8 mouse cellular contexts compared by ENCODE assay signal in the genomic region with DNA sequence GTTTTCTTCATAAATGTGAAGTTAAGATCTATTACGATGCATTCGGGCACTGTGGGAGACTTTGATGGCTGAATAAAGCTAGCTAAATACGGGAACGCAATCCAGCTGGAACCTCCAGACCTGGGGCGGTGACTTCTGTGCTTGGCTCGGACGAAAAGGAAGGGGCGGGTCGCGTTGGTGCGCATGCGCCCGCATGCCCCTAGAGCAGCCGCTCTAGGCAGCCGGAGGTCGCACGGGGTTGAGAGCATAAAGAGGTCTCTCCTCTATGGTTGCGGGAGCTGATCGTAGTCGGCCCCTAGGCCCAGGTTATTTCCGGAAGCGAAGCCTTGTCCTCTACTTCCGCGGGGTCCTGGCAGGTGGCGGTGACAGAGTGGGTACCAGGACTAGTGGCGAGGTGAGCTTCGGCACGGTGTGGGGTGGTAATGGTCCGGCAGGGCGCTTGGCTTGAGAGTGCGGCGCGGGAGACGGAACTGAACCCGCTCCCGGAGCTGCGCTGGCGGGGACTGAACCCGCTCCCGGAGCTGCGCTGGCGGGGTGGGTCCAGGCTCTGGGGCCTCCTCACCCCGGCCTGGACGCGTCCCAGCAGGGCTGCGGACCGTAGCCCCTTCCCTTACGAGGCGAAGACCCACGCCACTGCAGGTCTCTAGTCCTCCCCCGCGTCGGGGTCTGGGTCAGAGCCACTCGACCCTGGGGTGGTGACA. TPM values are rescaled to one million over a fixed set of nuclear protein-coding genes. Genes with fewer than 3 reads are reported as not detected.
DNase-seq lines count a peak whose midpoint lies in the region; ATAC-seq and TF ChIP-seq lines count a peak whose summit lies in the region.

A gene (plus strand): TSS at position 174 of the 701 bp plus-strand sequence.
A gene (plus strand): TSS at position 245 of the 701 bp plus-strand sequence.

- peak; percentile 70 for ATAC-seq in CD4-positive, CD25-positive, alpha-beta regulatory T cell, adult 4 months
- ATAC-seq in heart, embryonic 15.5 days (replicated peaks; ENCODE audit: insufficient number of reproducible peaks, insufficient read depth, low FRiP score, low read depth), result peak; percentile 94
- peak; percentile 82 for ATAC-seq in liver, embryonic 14.5 days (ENCODE audit: insufficient read depth)
- ATAC-seq in neural tube, embryonic 11.5 days (ENCODE audit: insufficient read depth, low FRiP score, low TSS enrichment), result peak; percentile 92
- peak; percentile 89 for ATAC-seq in stomach, postnatal 0 days (ENCODE audit: low FRiP score, low TSS enrichment)

- H3K27me3 ChIP-seq in heart, embryonic 15.5 days, result no peaks in the 10 kb centered on the region
- no peaks in the 10 kb centered on the region for H3K27me3 ChIP-seq in liver, embryonic 14.5 days (ENCODE audit: control insufficient read depth, insufficient read depth, low read length)
- H3K27me3 ChIP-seq in neural tube, embryonic 11.5 days (ENCODE audit: control insufficient read depth, insufficient read depth, low read length), result no peaks in the 10 kb centered on the region
- H3K27me3 ChIP-seq in stomach, postnatal 0 days (ENCODE audit: control insufficient read depth, insufficient read depth, low read length), result no peaks in the 10 kb centered on the region

- peaks cover 24% of the 10 kb centered on the region for H3K4me1 ChIP-seq in heart, embryonic 15.5 days (replicated peaks)
- peaks cover 22 to 28% of the 10 kb centered on the region in 2 experiments for H3K4me1 ChIP-seq in liver, embryonic 14.5 days (replicated peaks; ENCODE audit: control insufficient read depth in 2 of 2, insufficient read depth in 2 of 2, low read length in 1 of 2)
- H3K4me1 ChIP-seq in neural tube, embryonic 11.5 days (ENCODE audit: control insufficient read depth, insufficient read depth, low read length), result peaks cover 5% of the 10 kb centered on the region
- no peaks in the 10 kb centered on the region; the same call in 1 of the 2 replicates for H3K4me1 ChIP-seq in stomach, postnatal 0 days (replicated peaks; ENCODE audit: control insufficient read depth, insufficient read depth)

- TF ChIP-seq CTCF in liver, embryonic 14.5 days (IDR thresholded peaks at IDR 0.05; ENCODE audit: low read depth), result peak; percentile 15; the same call in 1 of the 2 replicates
- 0 out of 2 replicates have a peak, but pooled peaks have one; percentile 7 for TF ChIP-seq CTCF in stomach, postnatal 0 days (IDR thresholded peaks at IDR 0.05; ENCODE audit: low read depth)

- TF ChIP-seq EP300 in liver, embryonic 14.5 days (IDR thresholded peaks at IDR 0.05; ENCODE audit: low read depth), result no peak
- TF ChIP-seq EP300 in stomach, postnatal 0 days (optimal IDR thresholded peaks at IDR 0.05), result no peak

- under 1% methylated on average over 54 of the region's 54 CpGs for WGBS in heart, embryonic 15.5 days
- under 1% methylated on average over 54 of the region's 54 CpGs for WGBS in liver, embryonic 14.5 days (ENCODE audit: insufficient replicate concordance)
- under 1% methylated on average over 54 of the region's 54 CpGs for WGBS in neural tube, embryonic 11.5 days
- 0% methylated on average over 54 of the region's 54 CpGs for WGBS in stomach, postnatal 0 days

- H3K9ac ChIP-seq in heart, embryonic 15.5 days, result peak within 1 kb of the TSS; percentile 96
- H3K9ac ChIP-seq in liver, embryonic 14.5 days (replicated peaks), result peak within 1 kb of the TSS; percentile 83
- H3K9ac ChIP-seq in neural tube, embryonic 11.5 days (ENCODE audit: low read length), result peak within 1 kb of the TSS; percentile 92
- peak within 1 kb of the TSS; percentile 93 for H3K9ac ChIP-seq in stomach, postnatal 0 days (ENCODE audit: low read length)

- H3K4me3 ChIP-seq in heart, embryonic 15.5 days, result peak within 1 kb of the TSS; percentile 95
- peak within 1 kb of the TSS; percentile 79 to 96 for H3K4me3 ChIP-seq in liver, embryonic 14.5 days (ENCODE audit: insufficient read depth in 1 of 2, low read depth in 2 of 2, low read length in 2 of 2)
- H3K4me3 ChIP-seq in neural tube, embryonic 11.5 days (ENCODE audit: low read depth, low read length), result peak within 1 kb of the TSS; percentile 94
- peak within 1 kb of the TSS; percentile 95 for H3K4me3 ChIP-seq in stomach, postnatal 0 days (ENCODE audit: low read depth, low read length)

- DNase-seq in c-Kit-negative CD71-positive TER-119-positive erythroid progenitor cells, embryonic 14.5 days (ENCODE audit: low read depth, low spot score), result peak; percentile 76
- DNase-seq in fibroblast of lung, adult 2 months (ENCODE audit: low read depth), result peak; percentile 87
- peak; percentile 92 to 97 for DNase-seq in kidney, postnatal 25 days
- peak; percentile 82 to 84 (median 83) for DNase-seq in liver, embryonic 14.5 days (ENCODE audit: low read depth in 3 of 3, low spot score in 3 of 3)
- peak; percentile 95 for DNase-seq in neural tube, embryonic 11.5 days (ENCODE audit: low spot score)
- peak; percentile 94 for DNase-seq in stomach, postnatal 0 days (ENCODE audit: low spot score)

- H3K4me2 ChIP-seq in heart, embryonic 15.5 days, result peak within 1 kb of the TSS; percentile 65
- peak within 1 kb of the TSS; percentile 88 for H3K4me2 ChIP-seq in liver, embryonic 14.5 days (ENCODE audit: low read depth)
- H3K4me2 ChIP-seq in neural tube, embryonic 11.5 days (ENCODE audit: low read depth), result peak within 1 kb of the TSS; percentile 62
- H3K4me2 ChIP-seq in stomach, postnatal 0 days (replicated peaks; ENCODE audit: low read depth), result peak within 1 kb of the TSS; percentile 78

- H3K36me3 ChIP-seq in heart, embryonic 15.5 days, result peaks cover 3% of the 10 kb centered on the region; the same call in 1 of the 2 replicates
- no peaks in the 10 kb centered on the region for H3K36me3 ChIP-seq in liver, embryonic 14.5 days (replicated peaks; ENCODE audit: control insufficient read depth, insufficient read depth, low read depth)
- no peaks in the 10 kb centered on the region for H3K36me3 ChIP-seq in neural tube, embryonic 11.5 days (ENCODE audit: control insufficient read depth, insufficient read depth, low read length)
- peaks cover under 1% of the 10 kb centered on the region; the same call in 1 of the 2 replicates for H3K36me3 ChIP-seq in stomach, postnatal 0 days (ENCODE audit: control insufficient read depth, insufficient read depth, low read length)

- peak within 1 kb of the TSS; percentile 89 for H3K27ac ChIP-seq in heart, embryonic 15.5 days
- H3K27ac ChIP-seq in liver, embryonic 14.5 days, result peak within 1 kb of the TSS; percentile 85
- H3K27ac ChIP-seq in neural tube, embryonic 11.5 days (ENCODE audit: low read depth, low read length), result peak within 1 kb of the TSS; percentile 58; the same call in 1 of the 2 replicates
- peak within 1 kb of the TSS; percentile 94 for H3K27ac ChIP-seq in stomach, postnatal 0 days (replicated peaks)

- no peaks in the 10 kb centered on the region for H3K9me3 ChIP-seq in heart, embryonic 15.5 days (replicated peaks)
- H3K9me3 ChIP-seq in liver, embryonic 14.5 days (ENCODE audit: control insufficient read depth, low read length), result no peaks in the 10 kb centered on the region
- H3K9me3 ChIP-seq in neural tube, embryonic 11.5 days (ENCODE audit: control insufficient read depth, low read length), result no peaks in the 10 kb centered on the region
- H3K9me3 ChIP-seq in stomach, postnatal 0 days (ENCODE audit: control insufficient read depth, low read length), result no peaks in the 10 kb centered on the region

RNA-seq across cellular contexts. Expression of the first gene that starts in this region (rescaled TPM):
- 10 to 100 TPM; 60.0 to 64.7 TPM for polyA plus RNA-seq in CD4-positive, CD25-positive, alpha-beta regulatory T cell, adult 4 months (2017; shearing (Covaris generic))
- polyA plus RNA-seq in heart, embryonic 15.5 days (2015; fragmentation: Nextera tagmentation; extraction: Ambion mirVana), result 33.8 and 38.8 TPM in 2 replicates
- 7.4 and 11.0 TPM in 2 replicates for polyA plus RNA-seq in liver, embryonic 14.5 days (2012; rRNA removed)
- 9.6 and 10.3 TPM in 2 replicates for polyA plus RNA-seq in liver, embryonic 14.5 days (2014; fragmentation: Nextera tagmentation; extraction: Ambion mirVana)
- polyA plus RNA-seq in neural tube, embryonic 11.5 days (2014; fragmentation: Nextera tagmentation; extraction: Ambion mirVana), result 43.2 and 44.5 TPM in 2 replicates
- 21.5 and 22.0 TPM in 2 replicates for polyA plus RNA-seq in stomach, postnatal 0 days (2015; fragmentation: Nextera tagmentation; extraction: Ambion mirVana)

RNA-seq across cellular contexts. Expression of the second gene that starts in this region (rescaled TPM):
- polyA plus RNA-seq in CD4-positive, CD25-positive, alpha-beta regulatory T cell, adult 4 months (2017; shearing (Covaris generic)), result 1 to 10 TPM; 7.3 to 7.5 TPM
- 2.8 and 3.6 TPM in 2 replicates for polyA plus RNA-seq in heart, embryonic 15.5 days (2015; fragmentation: Nextera tagmentation; extraction: Ambion mirVana)
- 1.3 and 1.7 TPM in 2 replicates for polyA plus RNA-seq in liver, embryonic 14.5 days (2012; rRNA removed)
- polyA plus RNA-seq in liver, embryonic 14.5 days (2014; fragmentation: Nextera tagmentation; extraction: Ambion mirVana), result 2.2 and 2.3 TPM in 2 replicates
- 11.4 and 12.4 TPM in 2 replicates for polyA plus RNA-seq in neural tube, embryonic 11.5 days (2014; fragmentation: Nextera tagmentation; extraction: Ambion mirVana)
- polyA plus RNA-seq in stomach, postnatal 0 days (2015; fragmentation: Nextera tagmentation; extraction: Ambion mirVana), result 3.0 and 3.3 TPM in 2 replicates

Comparison
In these comparisons a context has a peak if more than half of its experiments do, and no peak if none do; other contexts are left out.
1. Peak in every context shown above with its lines: DNase-seq, ATAC-seq, H3K4me3 ChIP-seq and H3K27ac ChIP-seq.